Mouse (Mus musculus): ENCODE measurements around the gene Ttll8. TPM values are rescaled to one million over a fixed set of nuclear protein-coding genes. Genes with fewer than 3 reads are reported as not detected.

Gene Ttll8
- 0.16 and 0.34 TPM in 2 replicates for polyA plus RNA-seq (2015; fragmentation: Nextera tagmentation; extraction: Ambion mirVana)

DNA sequence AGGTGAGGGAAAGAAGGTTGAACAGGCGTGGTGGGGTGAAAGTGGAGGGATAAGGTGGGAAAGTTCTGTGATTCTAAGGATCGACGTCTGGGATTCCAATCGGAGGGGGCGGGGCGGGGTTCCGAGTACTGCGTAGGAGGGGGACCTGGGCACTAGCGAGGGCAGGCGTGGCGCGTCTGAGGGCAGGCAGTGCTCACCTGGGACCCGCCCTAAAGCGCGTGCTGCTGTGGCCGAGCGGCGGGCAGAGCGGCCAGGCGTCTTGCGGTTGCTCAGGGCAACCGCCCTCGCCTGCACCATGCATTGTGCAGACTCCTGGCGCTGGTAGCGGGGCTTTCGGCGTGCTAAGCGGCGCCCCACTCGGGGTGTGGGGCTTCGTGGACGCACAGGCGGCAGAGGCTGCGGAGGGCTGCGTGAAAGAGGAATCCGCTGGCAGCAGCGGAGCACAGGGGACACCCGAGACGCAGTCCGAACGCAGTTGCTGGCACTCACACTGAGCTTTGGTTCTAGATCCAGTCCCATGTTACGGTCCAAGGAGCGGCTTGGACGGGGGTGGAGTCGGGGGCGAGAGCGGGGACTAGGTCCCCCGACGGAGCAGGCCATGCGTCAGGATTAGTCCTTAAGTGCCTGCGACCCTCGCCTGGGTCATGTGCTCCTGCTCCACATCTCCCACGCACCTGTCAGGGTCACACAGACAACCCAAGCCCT is at the start of gene Ttll8:
Gene Ttll8 (minus strand): TSS at position 51 of the 705 bp plus-strand sequence.
- WGBS = 1% methylated on average over 53 of the region's 53 CpGs
- no peak within 1 kb of the TSS for H3K27ac ChIP-seq (ENCODE audit: low read length)
- peak; percentile 86 for ATAC-seq
- H3K4me2 ChIP-seq (ENCODE audit: low read length) = peak within 1 kb of the TSS; percentile 93
- H3K4me3 ChIP-seq (ENCODE audit: low read depth, low read length) = peak within 1 kb of the TSS; percentile 50
- H3K9me3 ChIP-seq (replicated peaks; ENCODE audit: control insufficient read depth, low read length, poor library complexity, severe bottlenecking) = no peaks in the 10 kb centered on the region
- peaks cover 8% of the 10 kb centered on the region; the same call in 1 of the 2 replicates for H3K4me1 ChIP-seq (ENCODE audit: control insufficient read depth, insufficient read depth, low read length)
- H3K9ac ChIP-seq (ENCODE audit: low read depth, low read length) = peak within 1 kb of the TSS; percentile 76
- no peaks in the 10 kb centered on the region for H3K36me3 ChIP-seq (ENCODE audit: control insufficient read depth, insufficient read depth, low read length)
- peaks cover 5% of the 10 kb centered on the region; the same call in 1 of the 2 replicates for H3K27me3 ChIP-seq (ENCODE audit: control insufficient read depth, insufficient read depth, low read depth, low read length)

- WGBS = 62% methylated on average over 3 of the region's 3 CpGs
- Histone ChIP-seq H3K9me3 (replicated peaks; ENCODE audit: control insufficient read depth, low read length, poor library complexity, severe bottlenecking) (no peaks in the 10 kb centered on the region), H3K4me3 (ENCODE audit: low read depth, low read length) (no peak overlapping the region), H3K9ac (ENCODE audit: low read depth, low read length) (no peak overlapping the region), H3K36me3 (ENCODE audit: control insufficient read depth, insufficient read depth, low read length) (no peaks in the 10 kb centered on the region), H3K4me1 (ENCODE audit: control insufficient read depth, insufficient read depth, low read length) (no peaks in the 10 kb centered on the region), H3K4me2 (ENCODE audit: low read length) (no peak overlapping the region), H3K27me3 (ENCODE audit: control insufficient read depth, insufficient read depth, low read depth, low read length) (no peaks in the 10 kb centered on the region), H3K27ac (ENCODE audit: low read length) (no peak overlapping the region)
- no peak for ATAC-seq
These were observed 47.0 kb upstream of the Ttll8 start for GRCm38 (mm10) chr15:89001245-89001644.

GRCm38 (mm10) chr15:89000367-89000766 is 46.1 kb upstream of the Ttll8 start:
- H3K27ac ChIP-seq (ENCODE audit: low read length) = no peak overlapping the region
- H3K36me3 ChIP-seq (ENCODE audit: control insufficient read depth, insufficient read depth, low read length) = no peaks in the 10 kb centered on the region
- no peaks in the 10 kb centered on the region for H3K27me3 ChIP-seq (ENCODE audit: control insufficient read depth, insufficient read depth, low read depth, low read length)
- no peak overlapping the region for H3K4me2 ChIP-seq (ENCODE audit: low read length)
- H3K4me3 ChIP-seq (ENCODE audit: low read depth, low read length) = no peak overlapping the region
- no peak for ATAC-seq
- H3K4me1 ChIP-seq (ENCODE audit: control insufficient read depth, insufficient read depth, low read length) = no peaks in the 10 kb centered on the region
- H3K9ac ChIP-seq (ENCODE audit: low read depth, low read length) = no peak overlapping the region
- 78% methylated on average over 2 of the region's 2 CpGs for WGBS
- no peaks in the 10 kb centered on the region for H3K9me3 ChIP-seq (replicated peaks; ENCODE audit: control insufficient read depth, low read length, poor library complexity, severe bottlenecking)

DNA sequence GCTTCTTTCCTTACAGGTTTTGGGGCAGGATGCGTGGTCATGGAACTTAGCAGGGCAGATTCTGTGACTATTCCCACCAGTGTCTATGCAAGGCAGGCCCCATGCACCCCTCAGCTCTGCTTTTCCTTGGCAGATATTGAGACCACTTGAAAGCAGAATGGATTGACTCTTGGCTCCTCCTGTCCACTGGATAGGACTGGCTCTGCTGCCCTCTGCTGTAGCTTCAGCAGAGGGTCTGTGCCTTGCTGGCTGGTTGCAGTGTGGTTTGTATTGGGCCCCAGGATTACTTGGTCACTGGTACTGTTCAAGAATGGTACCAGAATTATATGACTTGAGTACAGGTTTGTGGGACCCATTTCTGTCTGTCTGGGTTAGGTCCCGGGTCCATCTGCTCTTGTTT is 44.9 kb upstream of the Ttll8 start:
- no peaks in the 10 kb centered on the region for H3K36me3 ChIP-seq (ENCODE audit: control insufficient read depth, insufficient read depth, low read length)
- no peak overlapping the region for H3K27ac ChIP-seq (ENCODE audit: low read length)
- H3K4me2 ChIP-seq (ENCODE audit: low read length) = no peak overlapping the region
- H3K4me3 ChIP-seq (ENCODE audit: low read depth, low read length) = no peak overlapping the region
- H3K4me1 ChIP-seq (ENCODE audit: control insufficient read depth, insufficient read depth, low read length) = no peaks in the 10 kb centered on the region
- no peaks in the 10 kb centered on the region for H3K27me3 ChIP-seq (ENCODE audit: control insufficient read depth, insufficient read depth, low read depth, low read length)
- H3K9ac ChIP-seq (ENCODE audit: low read depth, low read length) = no peak overlapping the region
- ATAC-seq = no peak
- WGBS = 73% methylated on average over 2 of the region's 2 CpGs
- no peaks in the 10 kb centered on the region for H3K9me3 ChIP-seq (replicated peaks; ENCODE audit: control insufficient read depth, low read length, poor library complexity, severe bottlenecking)

- 81% methylated on average over 8 of the region's 8 CpGs for WGBS
These were observed 44.4 kb upstream of the Ttll8 start for GRCm38 (mm10) chr15:88998636-88999035.

DNA sequence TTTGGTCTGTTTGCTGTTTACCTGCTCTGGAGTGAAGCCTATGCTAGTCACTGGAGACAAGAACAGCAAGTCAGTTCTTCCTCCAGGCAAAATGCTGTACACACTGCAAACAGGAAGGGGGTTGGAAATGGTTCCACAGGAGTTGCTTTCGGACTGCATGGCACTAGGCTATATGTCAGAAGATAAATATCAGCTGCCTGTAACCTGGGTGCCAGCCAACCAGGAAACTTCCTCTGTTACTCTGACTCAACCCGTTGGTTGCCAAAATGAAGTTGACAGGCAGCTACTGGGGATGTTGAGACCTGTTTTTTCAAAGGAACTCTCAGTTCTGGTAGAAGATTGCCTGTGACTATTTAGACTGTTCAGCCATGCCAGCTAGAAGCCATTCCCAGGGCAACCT is 35.0 kb upstream of the Ttll8 start:
- WGBS = 84% methylated on average over 2 of the region's 2 CpGs
- H3K9ac ChIP-seq (ENCODE audit: low read depth, low read length) = no peak overlapping the region

More at GRCm38 (mm10) chr15:88998636-88999035, 44.4 kb upstream of the Ttll8 start:
- H3K9me3 ChIP-seq (replicated peaks; ENCODE audit: control insufficient read depth, low read length, poor library complexity, severe bottlenecking) = no peaks in the 10 kb centered on the region
- no peak for ATAC-seq
- H3K4me3 ChIP-seq (ENCODE audit: low read depth, low read length) = no peak overlapping the region
- no peak overlapping the region for H3K9ac ChIP-seq (ENCODE audit: low read depth, low read length)
- no peaks in the 10 kb centered on the region for H3K27me3 ChIP-seq (ENCODE audit: control insufficient read depth, insufficient read depth, low read depth, low read length)
- H3K4me1 ChIP-seq (ENCODE audit: control insufficient read depth, insufficient read depth, low read length) = no peaks in the 10 kb centered on the region
- no peaks in the 10 kb centered on the region for H3K36me3 ChIP-seq (ENCODE audit: control insufficient read depth, insufficient read depth, low read length)
- H3K4me2 ChIP-seq (ENCODE audit: low read length) = no peak overlapping the region
- H3K27ac ChIP-seq (ENCODE audit: low read length) = no peak overlapping the region

DNA sequence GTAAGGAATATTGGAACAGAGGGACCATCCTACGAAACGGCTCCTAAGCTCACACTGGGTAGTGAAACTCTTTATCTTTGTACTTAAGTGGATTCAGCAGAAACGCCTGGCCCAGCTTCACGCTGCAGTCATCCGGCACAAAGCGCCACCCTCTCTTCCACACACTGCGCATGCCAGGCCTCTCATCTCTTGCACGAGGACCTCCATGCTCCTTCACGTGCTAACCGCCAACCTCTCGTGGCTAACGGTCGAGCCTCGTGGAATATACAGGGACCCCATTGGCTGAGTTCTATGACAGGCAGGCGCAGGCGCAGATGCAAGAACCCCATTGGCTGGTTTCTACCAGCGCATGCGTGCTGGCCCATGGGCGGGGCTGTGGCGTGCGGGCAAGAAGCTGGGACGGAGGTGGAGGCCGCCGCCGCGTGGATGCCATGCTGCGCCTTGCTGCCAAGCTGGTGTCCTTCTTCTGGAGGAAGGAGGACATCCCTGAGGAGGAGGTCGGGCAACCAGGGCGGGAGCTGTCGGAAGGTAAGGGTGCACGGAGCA is 28.4 kb upstream of the Ttll8 start, which contains the start of gene Mov10l1:
Gene Mov10l1 (plus strand): TSS at position 376 of the 546 bp plus-strand sequence.
- H3K27me3 ChIP-seq (ENCODE audit: control insufficient read depth, insufficient read depth, low read depth, low read length) = no peaks in the 10 kb centered on the region
- H3K9ac ChIP-seq (ENCODE audit: low read depth, low read length) = no peak within 1 kb of the TSS
- H3K4me2 ChIP-seq (ENCODE audit: low read length) = no peak within 1 kb of the TSS
- WGBS = 93% methylated on average over 31 of the region's 31 CpGs
- H3K27ac ChIP-seq (ENCODE audit: low read length) = no peak within 1 kb of the TSS
- no peak for ATAC-seq
- no peak within 1 kb of the TSS for H3K4me3 ChIP-seq (ENCODE audit: low read depth, low read length)
- H3K36me3 ChIP-seq (ENCODE audit: control insufficient read depth, insufficient read depth, low read length) = no peaks in the 10 kb centered on the region
- H3K4me1 ChIP-seq (ENCODE audit: control insufficient read depth, insufficient read depth, low read length) = no peaks in the 10 kb centered on the region
- H3K9me3 ChIP-seq (replicated peaks; ENCODE audit: control insufficient read depth, low read length, poor library complexity, severe bottlenecking) = no peaks in the 10 kb centered on the region

More for the DNA sequence above, 35.0 kb upstream of the Ttll8 start:
- no peaks in the 10 kb centered on the region for H3K9me3 ChIP-seq (replicated peaks; ENCODE audit: control insufficient read depth, low read length, poor library complexity, severe bottlenecking)
- no peaks in the 10 kb centered on the region for H3K36me3 ChIP-seq (ENCODE audit: control insufficient read depth, insufficient read depth, low read length)
- H3K4me1 ChIP-seq (ENCODE audit: control insufficient read depth, insufficient read depth, low read length) = no peaks in the 10 kb centered on the region
- H3K4me2 ChIP-seq (ENCODE audit: low read length) = no peak overlapping the region
- H3K27me3 ChIP-seq (ENCODE audit: control insufficient read depth, insufficient read depth, low read depth, low read length) = no peaks in the 10 kb centered on the region
- no peak overlapping the region for H3K4me3 ChIP-seq (ENCODE audit: low read depth, low read length)
- H3K27ac ChIP-seq (ENCODE audit: low read length) = no peak overlapping the region
- ATAC-seq = no peak

- Histone ChIP-seq H3K9ac (ENCODE audit: low read depth, low read length) (no peak overlapping the region), H3K4me2 (ENCODE audit: low read length) (no peak overlapping the region), H3K36me3 (ENCODE audit: control insufficient read depth, insufficient read depth, low read length) (no peaks in the 10 kb centered on the region), H3K4me1 (ENCODE audit: control insufficient read depth, insufficient read depth, low read length) (no peaks in the 10 kb centered on the region), H3K9me3 (replicated peaks; ENCODE audit: control insufficient read depth, low read length, poor library complexity, severe bottlenecking) (no peaks in the 10 kb centered on the region), H3K27me3 (ENCODE audit: control insufficient read depth, insufficient read depth, low read depth, low read length) (no peaks in the 10 kb centered on the region), H3K27ac (ENCODE audit: low read length) (no peak overlapping the region; the same call in none of the 2 replicates), H3K4me3 (ENCODE audit: low read depth, low read length) (no peak overlapping the region)
- ATAC-seq = peak; percentile 81; the same call in 1 of the 2 replicates
- 5% methylated on average over 3 of the region's 3 CpGs for WGBS
These were observed 24.9 kb upstream of the Ttll8 start for GRCm38 (mm10) chr15:88979138-88979446.
